In genomic region chr12:81754651-81755050, GRCm38 (mm10) we compare ENCODE assay signal across 9 mouse cellular contexts. TPM values are rescaled to one million over a fixed set of nuclear protein-coding genes. Genes with fewer than 3 reads are reported as not detected.
DNase-seq lines count a peak whose midpoint lies in the region; ATAC-seq lines count a peak whose summit lies in the region.
"Had no signal": no experiment of that assay in that cellular context is flagged by ENCODE, and none has a peak within 500 bp of the region (broad histone marks: within the 10 kb centered on the region; RNA-seq: fewer than 3 reads in every experiment).

No protein-coding gene starts in this region.

- H3K4me2 ChIP-seq in liver, embryonic 16.5 days (ENCODE audit: low read depth, low read length): peak overlapping the region; percentile 17; the same call in 1 of the 2 replicates
- H3K4me2 ChIP-seq: midbrain, embryonic 12.5 days had no signal

- no peaks in the 10 kb centered on the region for H3K27me3 ChIP-seq in liver, embryonic 16.5 days (ENCODE audit: control insufficient read depth, insufficient read depth, low read depth, low read length)
- H3K27me3 ChIP-seq: midbrain, embryonic 12.5 days had no signal

- no peaks in the 10 kb centered on the region for H3K36me3 ChIP-seq in liver, embryonic 16.5 days (ENCODE audit: control insufficient read depth, insufficient read depth)
- H3K36me3 ChIP-seq: midbrain, embryonic 12.5 days had no signal

- ATAC-seq in liver, embryonic 16.5 days (ENCODE audit: low read depth): peak; percentile 50; the same call in 1 of the 2 replicates

- peak; percentile 8 for DNase-seq in gastrocnemius, postnatal 10 days
- no peak for DNase-seq in gastrocnemius, postnatal 36 days
- DNase-seq in right cerebral cortex, postnatal 25 days: peak; percentile 32
- no peak for DNase-seq in right cerebral cortex, postnatal 36 days (ENCODE audit: low spot score in 2 of 2)
- DNase-seq in spleen, postnatal 14 days (ENCODE audit: low spot score in 2 of 2): peak; percentile 19 to 42
- DNase-seq in right cerebral cortex, adult 2 months (ENCODE audit: low spot score in 2 of 2): no peak
- DNase-seq in ovary, adult 18-20 months (ENCODE audit: low spot score): no peak

- peak overlapping the region; percentile 71 for H3K27ac ChIP-seq in liver, embryonic 16.5 days (ENCODE audit: low read length)
- H3K27ac ChIP-seq: midbrain, embryonic 12.5 days had no signal

- H3K4me1 ChIP-seq in liver, embryonic 16.5 days (ENCODE audit: control insufficient read depth, low read depth, low read length): no peaks in the 10 kb centered on the region; the same call in 1 of the 2 replicates
- H3K4me1 ChIP-seq: midbrain, embryonic 12.5 days had no signal

- H3K9me3 ChIP-seq in liver, embryonic 16.5 days (replicated peaks; ENCODE audit: control insufficient read depth, low read length): no peaks in the 10 kb centered on the region
- H3K9me3 ChIP-seq: midbrain, embryonic 12.5 days had no signal

- intact Hi-C loops in gastrocnemius, postnatal 36 days (cut with DNase I): no loop called here

- H3K9ac ChIP-seq in liver, embryonic 16.5 days (ENCODE audit: low read depth, low read length): no peak overlapping the region
- H3K9ac ChIP-seq: midbrain, embryonic 12.5 days had no signal

- WGBS in liver, embryonic 16.5 days (ENCODE audit: insufficient replicate concordance): 16% methylated on average over 7 of the region's 7 CpGs

- no peak overlapping the region for H3K4me3 ChIP-seq in liver, embryonic 16.5 days (ENCODE audit: low read depth, low read length)
- H3K4me3 ChIP-seq: midbrain, embryonic 12.5 days had no signal

RNA-seq across cellular contexts. Expression of gene Map3k9, which starts 26.3 kb away (rescaled TPM):
- total RNA-seq in gastrocnemius, postnatal 10 days (2021): under 1 TPM; 0.14 to 0.29 TPM
- under 1 TPM; 0.07 to 0.10 TPM for total RNA-seq in gastrocnemius, postnatal 36 days (2021)
- 0.08 and 0.14 TPM in 2 replicates for polyA plus RNA-seq in liver, embryonic 16.5 days (2015; fragmentation: Nextera tagmentation; extraction: Ambion mirVana)

Comparison
In these comparisons a context has a peak if more than half of its experiments do, and no peak if none do; other contexts are left out.
1. DNase-seq: peak in gastrocnemius, postnatal 10 days (single experiment), right cerebral cortex, postnatal 25 days (single experiment) and spleen, postnatal 14 days (2 of 2); none in gastrocnemius, postnatal 36 days (0 of 2), right cerebral cortex, postnatal 36 days (0 of 2), right cerebral cortex, adult 2 months (0 of 2) and ovary, adult 18-20 months (single experiment).